Mouse (Mus musculus) activated CD4-positive, CD25-positive, alpha-beta regulatory T cell, adult 9 weeks (primary cell): ENCODE data around the gene Actn4. TPM values are rescaled to one million over a fixed set of nuclear protein-coding genes. Genes with fewer than 3 reads are reported as not detected.

Experiments used
- polyA plus RNA-seq: library from polyadenylated mRNA; unstranded; fragments of 100-300 nt; shearing (Covaris generic); gene quantifications from one replicate; pipeline ENCODE4 v1.2.1, GENCODE M21; 2017

Actn4 gene
- polyA plus RNA-seq = 292 TPM

DNA sequence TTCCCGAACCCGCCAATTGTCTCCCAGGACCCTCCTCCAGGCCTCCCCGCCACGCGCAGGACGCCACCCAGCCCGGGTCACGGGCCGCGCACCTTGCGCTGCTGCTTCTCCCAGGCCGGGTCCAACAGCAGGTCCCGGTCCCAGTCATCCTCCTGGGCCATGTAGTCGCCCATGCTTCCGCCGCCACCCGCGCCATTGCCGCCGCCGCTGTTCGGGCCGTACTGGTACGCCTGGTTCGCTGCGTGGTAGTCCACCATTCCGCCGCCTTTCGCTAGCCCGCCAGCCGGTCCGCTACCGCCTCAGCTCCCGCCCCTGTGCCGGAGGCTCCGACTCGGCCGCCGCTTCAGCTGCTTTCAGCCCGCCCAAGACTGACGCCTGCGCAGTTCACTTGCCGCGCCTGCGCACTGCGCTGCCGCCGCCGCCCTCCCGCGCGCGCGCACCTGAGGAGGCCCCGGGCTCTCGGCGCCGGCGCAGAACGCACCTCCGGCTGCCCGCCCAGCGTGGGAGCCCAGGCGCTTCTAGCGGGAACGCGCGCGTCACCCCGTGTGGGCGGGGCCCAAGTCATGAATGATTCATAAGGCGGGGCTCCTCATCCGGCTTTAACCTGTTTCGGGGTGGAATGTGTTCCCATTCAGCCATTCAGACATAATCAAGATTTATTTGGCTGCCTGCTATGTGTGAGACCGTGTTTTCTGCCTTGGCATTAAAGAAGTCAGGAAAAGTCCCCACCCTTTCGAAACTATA is at the start of gene Actn4:
TSS of gene Actn4 (minus strand) at position 414 of the 744 bp plus-strand sequence.

DNA sequence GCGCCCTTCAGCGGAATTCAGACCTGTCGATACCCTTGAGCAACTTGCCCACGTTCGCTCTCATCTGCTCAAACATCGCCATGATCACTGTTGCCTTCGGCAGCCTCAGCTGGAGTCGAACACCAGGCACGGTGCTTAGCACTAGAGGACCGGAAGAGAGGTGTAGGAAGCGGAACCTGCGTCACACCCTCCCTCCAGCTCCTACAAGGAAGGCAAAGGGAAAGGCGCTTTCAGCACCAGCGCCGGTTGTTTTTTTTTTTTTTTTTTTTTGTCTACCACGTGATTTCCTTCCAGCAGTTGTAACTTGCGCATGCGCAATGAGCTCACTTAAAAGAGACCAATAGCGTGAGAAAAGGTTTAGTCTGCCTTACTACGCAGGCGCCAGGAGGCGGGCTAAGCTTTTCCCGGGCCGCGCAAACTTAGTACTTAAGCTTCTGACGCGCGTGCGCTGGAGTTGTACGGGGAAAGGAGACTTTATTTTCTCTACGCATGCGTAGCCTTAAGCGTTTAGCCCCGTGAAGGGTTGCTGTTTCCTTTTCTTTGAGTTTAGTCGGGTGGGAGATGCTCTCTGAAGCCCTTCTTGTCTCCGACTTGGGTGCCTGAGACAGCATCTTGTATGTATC is 19.6 kb upstream of the Actn4 start, which contains the start of the genes Eif3k and Map4k1:
TSS of gene Eif3k (minus strand) at position 214 of the 623 bp plus-strand sequence.
TSS of gene Map4k1 (plus strand) at position 400 of the 623 bp plus-strand sequence.

DNA sequence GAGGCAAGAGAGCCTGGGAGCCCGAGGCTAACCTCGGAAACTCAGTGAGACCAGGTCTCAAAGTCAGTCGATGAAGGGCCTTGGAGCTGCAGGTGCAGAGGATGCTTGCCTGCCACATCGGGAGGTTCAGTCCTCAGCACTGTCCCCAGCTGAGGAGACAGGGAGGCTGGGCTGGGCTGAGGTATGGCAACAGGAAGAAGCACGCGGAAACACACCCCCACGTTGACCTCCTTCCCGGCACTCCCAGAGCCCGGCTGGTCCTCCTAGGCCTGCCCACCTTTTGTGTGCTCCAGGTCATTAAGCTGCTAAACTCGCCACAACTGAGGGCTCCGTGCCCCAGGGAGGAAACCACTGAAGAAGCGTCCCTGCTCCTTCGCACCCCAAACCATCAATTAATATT is 80.9 kb downstream of the Actn4 start, which contains the start of gene Capn12:
TSS of gene Capn12 (plus strand) at position 224 of the 400 bp plus-strand sequence.

DNA sequence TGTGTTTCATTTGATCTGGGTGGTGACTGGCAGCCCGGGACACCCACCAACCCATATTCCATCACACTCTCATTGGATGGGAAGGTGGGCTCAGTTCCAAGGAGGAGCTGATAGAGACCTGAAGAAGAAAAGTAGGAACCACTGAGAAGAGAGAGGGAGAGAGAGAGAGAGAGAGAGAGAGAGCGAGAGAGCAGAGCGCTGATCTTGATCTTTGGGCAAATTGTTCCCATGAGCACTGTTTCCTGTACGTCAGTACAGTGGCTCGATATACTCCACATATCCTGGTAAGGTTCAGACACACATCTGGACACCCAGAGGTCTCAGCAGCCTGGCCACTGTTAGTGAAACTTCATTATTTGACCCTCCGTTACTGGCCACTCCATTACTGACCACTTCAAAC is 98.6 kb downstream of the Actn4 start, which contains the start of gene Lgals7:
TSS of gene Lgals7 (plus strand) at position 314 of the 400 bp plus-strand sequence.

Other genes with a start within 250 kb of the Actn4 start
- gene Fbxo17, start 245.5 kb downstream of the Actn4 start, polyA plus RNA-seq = 5.4 TPM
- 110 TPM for gene Mrps12, start 220.5 kb downstream of the Actn4 start, polyA plus RNA-seq
- 17.8 TPM for gene Sars2, start 220.3 kb downstream of the Actn4 start, polyA plus RNA-seq
- not detected for gene Ccer2, start 206.2 kb downstream of the Actn4 start, polyA plus RNA-seq
- gene Sirt2, start 195.6 kb downstream of the Actn4 start, polyA plus RNA-seq = 107 TPM
- 122 TPM for gene Nfkbib, start 194.8 kb downstream of the Actn4 start, polyA plus RNA-seq
- 324 TPM for gene Rinl, start 173.4 kb downstream of the Actn4 start, polyA plus RNA-seq
- gene Hnrnpl, start 153.8 kb downstream of the Actn4 start, polyA plus RNA-seq = 110 TPM
- gene Ech1, start 137.1 kb downstream of the Actn4 start, polyA plus RNA-seq = 208 TPM
- 25.3 TPM for gene Lgals4, start 128.5 kb downstream of the Actn4 start, polyA plus RNA-seq
- gene Lgals7, start 98.5 kb downstream of the Actn4 start, polyA plus RNA-seq = 1.2 TPM
- 0.12 TPM for gene Capn12, start 80.9 kb downstream of the Actn4 start, polyA plus RNA-seq
- 397 TPM for gene Eif3k, start 19.5 kb upstream of the Actn4 start, polyA plus RNA-seq
- gene Map4k1, start 19.7 kb upstream of the Actn4 start, polyA plus RNA-seq = 142 TPM
- gene Ryr1, start 162.8 kb upstream of the Actn4 start, polyA plus RNA-seq = 0.10 TPM
- 1.3 TPM for gene Rasgrp4, start 172.5 kb upstream of the Actn4 start, polyA plus RNA-seq
- gene Fam98c, start 193.9 kb upstream of the Actn4 start, polyA plus RNA-seq = 11.8 TPM
- not detected for gene Ggn, start 207.9 kb upstream of the Actn4 start, polyA plus RNA-seq
- not detected for gene Spred3, start 208.1 kb upstream of the Actn4 start, polyA plus RNA-seq
- gene Psmd8, start 218.4 kb upstream of the Actn4 start, polyA plus RNA-seq = 270 TPM